Mouse (Mus musculus) cerebellum, adult 2 months (tissue): Measurements from ENCODE around the gene Cdipt. TPM values are rescaled to one million over a fixed set of nuclear protein-coding genes. Genes with fewer than 3 reads are reported as not detected.
A peak's percentile ranks its signal among the peaks of the same experiment; 100 is the strongest.

Experiments
- DNase-seq, 2 experiments: peaks; one replicate each; pipeline ENCODE4 v3.0.0; 2021
- H3K27ac ChIP-seq: fragments of 200-500 bp; 2 replicates; pipeline ENCODE4 v1.5.1; 2012; ENCODE audit warnings: low read length, control low read depth, inconsistent platforms; ENCODE audit not compliant: insufficient read depth
- H3K27me3 ChIP-seq: fragments of 200-500 bp; 2 replicates; pipeline ENCODE4 v1.6.1; 2012; ENCODE audit warnings: inconsistent platforms, mild to moderate bottlenecking, low read length, moderate library complexity; ENCODE audit not compliant: control insufficient read depth, insufficient read depth
- H3K4me1 ChIP-seq: fragments of 200-500 bp; 2 replicates; pipeline ENCODE4 v1.6.1; 2011; ENCODE audit warnings: low read length; ENCODE audit not compliant: control insufficient read depth, insufficient read depth
- H3K4me3 ChIP-seq: fragments of 200-500 bp; replicated peaks from 2 replicates; pipeline ENCODE3; 2011; ENCODE audit warnings: mild to moderate bottlenecking, low read depth, low read length, control low read depth; ENCODE audit not compliant: insufficient read depth
- CTCF ChIP-seq: fragments of 200-500 bp; IDR thresholded peaks from 2 replicates; pipeline ENCODE4 v1.5.1; 2011; ENCODE audit warnings: low read depth, mild to moderate bottlenecking, control low read depth, low read length, moderate library complexity, borderline replicate concordance; ENCODE audit not compliant: insufficient read depth
- POLR2A ChIP-seq: fragments of 200-500 bp; IDR thresholded peaks from 2 replicates; pipeline ENCODE4 v1.6.1; 2011; ENCODE audit warnings: low read length, control low read depth, borderline replicate concordance; ENCODE audit not compliant: insufficient read depth
- WGBS: fragments of 180-500 bp; shearing (Covaris S2); methylation state at CpG from one replicate; pipeline ENCODE4 v1.1.7; 2018; 5-methylcytosine and 5-hydroxymethylcytosine counted together
- polyA plus RNA-seq: library from polyadenylated mRNA; depleted of rRNA; stranded (reverse); fragments of >200 nt; gene quantifications from 2 replicates; pipeline ENCODE4 v1.2.3, GENCODE M21; 2012; rRNA removed

Gene Cdipt
- 255 and 281 TPM in 2 replicates for polyA plus RNA-seq

DNA sequence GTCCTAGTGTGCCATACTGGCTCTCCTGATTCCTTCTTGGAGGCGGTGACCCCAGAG is at the start of gene Cdipt:
Gene Cdipt, plus strand, starts transcription at position 22 of the 57 bp plus-strand sequence.
- H3K27me3 ChIP-seq, result no peaks in the 10 kb centered on the region
- WGBS, result 0% methylated on average over 1 of the region's 1 CpGs
- H3K4me1 ChIP-seq, result peaks cover 14% of the 10 kb centered on the region
- peak within 1 kb of the TSS; percentile 100 for H3K27ac ChIP-seq
- H3K4me3 ChIP-seq, result peak within 1 kb of the TSS; percentile 75
- no peak for DNase-seq
- no peak for TF ChIP-seq CTCF
- TF ChIP-seq POLR2A, result no peak

- no peaks in the 10 kb centered on the region for H3K27me3 ChIP-seq
- no peaks in the 10 kb centered on the region; the same call in 1 of the 2 replicates for H3K4me1 ChIP-seq
- no peak for DNase-seq
- H3K27ac ChIP-seq, result no peak overlapping the region
- no peak overlapping the region for H3K4me3 ChIP-seq
- TF ChIP-seq CTCF, result no peak
- no peak for TF ChIP-seq POLR2A
- WGBS, result 65% methylated on average over 3 of the region's 3 CpGs
Measured at GRCm38 (mm10) chr7:126926299-126926698, 49.4 kb upstream of the Cdipt start.

DNA sequence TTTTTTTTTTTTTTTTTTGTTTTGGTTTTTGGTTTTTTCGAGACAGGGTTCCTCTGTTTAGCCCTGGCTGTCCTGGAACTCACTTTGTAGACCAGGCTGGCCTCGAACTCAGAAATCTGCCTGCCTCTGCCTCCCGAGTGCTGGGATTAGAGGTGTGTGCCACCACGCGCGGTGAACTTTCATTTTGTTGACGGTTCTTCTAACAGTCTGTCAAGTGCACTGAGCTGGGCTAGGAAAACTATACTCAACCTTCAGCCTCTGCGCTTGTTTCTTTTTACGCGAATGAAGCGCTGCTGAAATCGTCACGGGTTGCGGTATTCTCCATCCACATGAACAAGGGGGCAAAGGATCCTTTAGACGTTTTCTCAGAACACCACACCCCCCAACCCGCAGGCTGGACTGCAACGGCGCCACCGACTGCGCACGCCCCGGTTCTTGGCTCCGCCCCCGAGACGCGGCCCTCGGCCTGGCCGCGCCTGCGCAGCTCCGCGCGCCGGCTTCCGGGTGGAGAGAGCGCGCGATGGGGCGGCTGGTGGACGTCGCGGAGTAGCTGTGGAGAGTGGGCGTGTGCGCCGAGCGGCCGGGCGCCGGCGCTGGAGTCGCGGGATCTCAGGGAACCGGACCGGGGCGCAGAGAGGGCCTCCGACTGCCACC is 47.2 kb upstream of the Cdipt start, which contains the start of gene Kctd13:
Gene Kctd13, plus strand, starts transcription at position 496 of the 654 bp plus-strand sequence.
- no peak for TF ChIP-seq CTCF
- TF ChIP-seq POLR2A, result peak; percentile 67
- H3K27me3 ChIP-seq, result no peaks in the 10 kb centered on the region
- peak within 1 kb of the TSS; percentile 81 for H3K4me3 ChIP-seq
- WGBS, result 2% methylated on average over 56 of the region's 56 CpGs
- no peaks in the 10 kb centered on the region; the same call in 1 of the 2 replicates for H3K4me1 ChIP-seq
- H3K27ac ChIP-seq, result no peak within 1 kb of the TSS; the same call in 1 of the 2 replicates
- DNase-seq, result peak; percentile 92 to 93

DNA sequence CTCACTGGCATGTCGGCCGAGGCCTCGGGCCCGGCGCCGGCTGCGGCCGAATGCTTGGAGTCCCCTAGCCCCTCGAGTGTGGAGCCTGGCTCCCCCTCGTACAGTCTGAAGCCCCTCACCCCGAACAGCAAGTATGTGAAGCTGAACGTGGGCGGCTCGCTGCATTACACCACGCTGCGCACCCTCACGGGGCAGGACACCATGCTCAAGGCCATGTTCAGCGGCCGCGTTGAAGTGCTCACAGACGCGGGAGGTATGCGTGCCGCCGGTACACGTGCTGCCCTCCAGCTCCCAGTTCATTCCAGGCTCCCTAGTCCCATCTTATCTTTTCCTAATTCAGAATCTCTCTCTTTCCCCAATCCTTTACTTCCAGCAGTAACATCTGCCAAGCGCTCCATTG is 46.7 kb upstream of the Cdipt start:
- WGBS, result 1% methylated on average over 27 of the region's 27 CpGs
- Histone ChIP-seq H3K4me1 (no peaks in the 10 kb centered on the region; the same call in 1 of the 2 replicates), H3K27me3 (no peaks in the 10 kb centered on the region), H3K27ac (no peak overlapping the region; the same call in 1 of the 2 replicates), H3K4me3 (peak overlapping the region; percentile 81)
- DNase-seq, result no peak
- no peak for TF ChIP-seq CTCF
- TF ChIP-seq POLR2A, result no peak

DNA sequence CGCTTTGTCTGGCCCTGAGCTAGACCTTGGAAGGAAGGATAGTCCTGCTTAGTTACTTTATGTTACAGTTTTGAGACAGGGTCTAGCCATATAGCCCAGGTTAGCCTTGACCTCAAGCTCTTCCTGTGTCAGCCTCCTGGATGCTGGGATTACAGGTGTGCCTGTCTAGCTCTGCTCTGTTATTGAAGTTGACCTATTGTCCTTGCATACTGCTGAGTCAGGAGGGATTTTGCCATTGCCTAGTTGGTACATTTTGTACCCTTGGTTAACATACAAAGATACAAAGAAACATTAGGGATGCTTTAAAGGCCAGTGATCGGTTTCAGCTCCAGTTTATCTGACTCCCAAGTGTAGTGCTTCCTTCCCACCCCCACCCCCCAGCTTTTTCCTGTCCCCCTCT is 43.1 kb upstream of the Cdipt start:
- H3K27me3 ChIP-seq, result no peaks in the 10 kb centered on the region
- no peaks in the 10 kb centered on the region; the same call in 1 of the 2 replicates for H3K4me1 ChIP-seq
- TF ChIP-seq POLR2A (no peak), CTCF (no peak)
- 94% methylated on average over 2 of the region's 2 CpGs for WGBS
- no peak overlapping the region for H3K27ac ChIP-seq
- no peak for DNase-seq
- H3K4me3 ChIP-seq, result no peak overlapping the region

GRCm38 (mm10) chr7:126941171-126941570 is 34.5 kb upstream of the Cdipt start:
- H3K4me3 ChIP-seq, result no peak overlapping the region
- H3K27me3 ChIP-seq, result no peaks in the 10 kb centered on the region
- DNase-seq, result no peak
- no peak overlapping the region; the same call in 1 of the 2 replicates for H3K27ac ChIP-seq
- no peak for TF ChIP-seq POLR2A
- H3K4me1 ChIP-seq, result peaks cover 3% of the 10 kb centered on the region; the same call in 1 of the 2 replicates
- WGBS, result 54% methylated on average over 6 of the region's 6 CpGs

GRCm38 (mm10) chr7:126941801-126942200 is 33.9 kb upstream of the Cdipt start:
- Histone ChIP-seq H3K27me3 (no peaks in the 10 kb centered on the region), H3K27ac (peak overlapping the region; percentile 61), H3K4me3 (peak overlapping the region; percentile 11), H3K4me1 (peaks cover 3% of the 10 kb centered on the region; the same call in 1 of the 2 replicates)
- DNase-seq, result no peak
- TF ChIP-seq CTCF (no peak), POLR2A (no peak)
- WGBS, result 62% methylated on average over 5 of the region's 5 CpGs

DNA sequence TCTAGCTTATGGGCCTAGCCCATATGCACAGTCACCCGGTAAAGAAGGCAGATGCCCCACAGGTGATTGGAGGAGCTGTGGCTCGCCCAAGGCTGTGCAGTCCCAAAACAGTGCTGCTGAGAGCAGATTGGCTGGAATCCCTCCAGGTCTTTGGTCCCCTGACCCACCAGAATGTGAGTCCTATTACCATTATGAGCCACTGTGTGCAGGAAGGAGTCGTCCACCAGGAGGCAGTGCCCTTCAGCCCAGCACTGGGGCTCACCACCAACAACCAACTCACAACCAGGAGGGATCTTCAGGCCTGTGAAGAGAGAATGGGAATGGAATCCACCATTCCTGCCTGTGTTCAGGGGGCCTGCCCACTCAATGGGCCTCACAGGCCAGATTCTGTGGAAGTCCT is 29.2 kb upstream of the Cdipt start:
- WGBS, result 13% methylated on average over 3 of the region's 3 CpGs
- Histone ChIP-seq H3K27ac (no peak overlapping the region), H3K27me3 (no peaks in the 10 kb centered on the region), H3K4me1 (peaks cover 10% of the 10 kb centered on the region; the same call in 1 of the 2 replicates), H3K4me3 (no peak overlapping the region)
- peak; percentile 77; the same call in 1 of the 2 replicates for TF ChIP-seq CTCF
- TF ChIP-seq POLR2A, result no peak
- peak; percentile 48 to 49 for DNase-seq

- 65% methylated on average over 10 of the region's 10 CpGs for WGBS
- DNase-seq, result peak in 1 of 2 experiments; percentile 51
- H3K4me1 ChIP-seq, result peaks cover 15% of the 10 kb centered on the region
- TF ChIP-seq POLR2A (no peak), CTCF (no peak)
- peak overlapping the region; percentile 84 for H3K4me3 ChIP-seq
- H3K27ac ChIP-seq, result peak overlapping the region; percentile 96
- H3K27me3 ChIP-seq, result no peaks in the 10 kb centered on the region
Measured at GRCm38 (mm10) chr7:126948626-126949025, 27.1 kb upstream of the Cdipt start.
